Mouse (Mus musculus): ENCODE measurements around the gene Dmc1. TPM values are rescaled to one million over a fixed set of nuclear protein-coding genes. Genes with fewer than 3 reads are reported as not detected.

Dmc1 gene
- polyA plus RNA-seq, 1 experiment from 2014 or later = 2.0 TPM

DNA sequence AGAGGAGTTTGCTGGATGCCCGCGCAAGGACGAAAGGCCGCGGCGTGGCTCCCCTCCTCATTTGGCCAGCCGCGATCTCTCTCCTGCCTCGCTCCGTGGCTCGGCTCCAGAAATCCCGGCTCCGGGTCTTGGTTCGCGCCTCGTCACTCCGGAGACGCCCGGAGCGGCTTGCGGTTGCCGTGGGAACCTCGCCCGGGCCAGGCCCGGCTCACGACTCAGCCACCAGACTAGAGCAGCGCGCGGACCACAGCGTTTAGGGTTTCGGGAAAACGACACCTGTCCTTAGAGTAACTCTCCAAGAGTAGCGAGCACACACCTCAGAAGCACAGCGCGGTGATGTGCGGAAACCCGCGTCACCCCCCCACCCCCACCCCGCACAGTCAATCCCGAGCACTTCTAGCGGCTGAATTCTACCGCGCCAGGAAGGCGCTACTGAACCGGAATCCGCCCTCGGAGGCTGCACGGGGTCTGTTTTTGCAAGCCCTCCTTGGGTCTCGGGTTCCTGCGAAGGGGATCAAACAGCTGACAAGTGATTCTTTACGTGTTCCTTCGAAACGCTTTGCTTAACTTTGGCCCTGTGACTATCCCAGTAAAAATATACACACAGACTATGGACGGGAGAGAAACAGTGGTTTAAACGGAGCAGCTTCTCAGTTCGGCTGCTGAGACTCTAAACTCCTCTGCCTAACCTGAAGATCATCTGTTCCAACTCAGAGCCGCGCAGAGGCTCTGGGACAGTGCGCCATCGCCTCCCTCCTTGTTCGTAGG is 93.2 kb downstream of the Dmc1 start:
- Histone ChIP-seq H3K4me1 (replicated peaks; ENCODE audit: control insufficient read depth, insufficient read depth, low read length) (peaks cover 4% of the 10 kb centered on the region; the same call in 1 of the 2 replicates), H3K27ac (ENCODE audit: low read depth) (no peak overlapping the region), H3K4me3 (ENCODE audit: low read depth, low read length) (peak overlapping the region; percentile 34), H3K9ac (ENCODE audit: low read length) (no peak overlapping the region), H3K36me3 (ENCODE audit: control insufficient read depth, insufficient read depth, low read length) (no peaks in the 10 kb centered on the region), H3K27me3 (replicated peaks; ENCODE audit: control insufficient read depth, insufficient read depth, low read length) (peaks cover 79% of the 10 kb centered on the region), H3K4me2 (ENCODE audit: low read length) (peak overlapping the region; percentile 64), H3K9me3 (ENCODE audit: control insufficient read depth, low read length) (no peaks in the 10 kb centered on the region)
- 3% methylated on average over 61 of the region's 61 CpGs for WGBS
- ATAC-seq (replicated peaks; ENCODE audit: low FRiP score, low TSS enrichment, low read depth) (peak; percentile 65; the same call in 1 of the 2 replicates), DNase-seq (ENCODE audit: low spot score) (peak; percentile 89)

Small RNAs within 50 kb of the gene (microRNA-seq; reads per million reads assigned to microRNA genes)
- gene Gm27903 = not detected

Other genes with a start within 250 kb of the Dmc1 start
- 53.0 and 56.6 TPM in 2 replicates for gene Tmem184b, start 201.5 kb downstream of the Dmc1 start, polyA plus RNA-seq (2014; fragmentation: Nextera tagmentation; extraction: Ambion mirVana)
- 64.4 and 78.1 TPM in 2 replicates for gene Csnk1e, start 149.5 kb downstream of the Dmc1 start, polyA plus RNA-seq (2014; fragmentation: Nextera tagmentation; extraction: Ambion mirVana)
- 0.08 TPM in 1 of 2 replicates, not detected in the other for gene Kcnj4, start 99.9 kb downstream of the Dmc1 start, polyA plus RNA-seq (2014; fragmentation: Nextera tagmentation; extraction: Ambion mirVana)
- gene Kdelr3, start 88.7 kb downstream of the Dmc1 start, polyA plus RNA-seq (2014; fragmentation: Nextera tagmentation; extraction: Ambion mirVana) = 46.9 and 55.0 TPM in 2 replicates
- gene Ddx17, start 58.4 kb downstream of the Dmc1 start, polyA plus RNA-seq (2014; fragmentation: Nextera tagmentation; extraction: Ambion mirVana) = 77.6 and 78.6 TPM in 2 replicates
- gene Fam227a, start 53.8 kb upstream of the Dmc1 start, polyA plus RNA-seq (2014; fragmentation: Nextera tagmentation; extraction: Ambion mirVana) = 1.3 and 1.9 TPM in 2 replicates
- 36.0 and 39.3 TPM in 2 replicates for gene Cby1, start 54.1 kb upstream of the Dmc1 start, polyA plus RNA-seq (2014; fragmentation: Nextera tagmentation; extraction: Ambion mirVana)
- 244 and 272 TPM in 2 replicates for gene Tomm22, start 65.8 kb upstream of the Dmc1 start, polyA plus RNA-seq (2014; fragmentation: Nextera tagmentation; extraction: Ambion mirVana)
- 13.8 and 16.1 TPM in 2 replicates for gene Josd1, start 82.8 kb upstream of the Dmc1 start, polyA plus RNA-seq (2014; fragmentation: Nextera tagmentation; extraction: Ambion mirVana)
- gene Gtpbp1, start 85.7 kb upstream of the Dmc1 start, polyA plus RNA-seq (2014; fragmentation: Nextera tagmentation; extraction: Ambion mirVana) = 33.1 and 35.1 TPM in 2 replicates
- 4.6 and 5.4 TPM in 2 replicates for gene Sun2, start 137.4 kb upstream of the Dmc1 start, polyA plus RNA-seq (2014; fragmentation: Nextera tagmentation; extraction: Ambion mirVana)
- gene Dnal4, start 172.7 kb upstream of the Dmc1 start, polyA plus RNA-seq (2014; fragmentation: Nextera tagmentation; extraction: Ambion mirVana) = 47.5 and 52.0 TPM in 2 replicates
- 1.4 and 2.2 TPM in 2 replicates for gene Nptxr, start 199.7 kb upstream of the Dmc1 start, polyA plus RNA-seq (2014; fragmentation: Nextera tagmentation; extraction: Ambion mirVana)
- gene Npcd, start 229.1 kb upstream of the Dmc1 start, polyA plus RNA-seq (2014; fragmentation: Nextera tagmentation; extraction: Ambion mirVana) = not detected in 2 replicates
- gene Cbx6, start 229.6 kb upstream of the Dmc1 start, polyA plus RNA-seq (2014; fragmentation: Nextera tagmentation; extraction: Ambion mirVana) = 30.7 and 31.6 TPM in 2 replicates

Data from intestine, embryonic 14.5 days (tissue).